Mouse (Mus musculus): Measurements from ENCODE around the gene Nipsnap2.
"Not testable (repeated sequence)": the region's sequence is repeated elsewhere in the genome, so short reads cannot be mapped to it uniquely, and the experiment has no call there.

The Nipsnap2 gene

GRCm38 (mm10) chr5:129761865-129762540, 37.1 kb downstream of the Nipsnap2 start:
- DNase-seq (ENCODE audit: inconsistent ontology term), result peak; percentile 87

GRCm38 (mm10) chr5:129770443-129771355, 45.8 kb downstream of the Nipsnap2 start:
- DNase-seq (ENCODE audit: inconsistent ontology term), result no peak

GRCm38 (mm10) chr5:129772433-129772832, 47.6 kb downstream of the Nipsnap2 start:
- DNase-seq (ENCODE audit: inconsistent ontology term), result no peak

GRCm38 (mm10) chr5:129773330-129773729, 48.5 kb downstream of the Nipsnap2 start:
- DNase-seq (ENCODE audit: inconsistent ontology term), result not testable (repeated sequence)

- no peak for DNase-seq (ENCODE audit: inconsistent ontology term)
Measured at GRCm38 (mm10) chr5:129774661-129775060, 49.8 kb downstream of the Nipsnap2 start.

GRCm38 (mm10) chr5:129778348-129778995, 53.6 kb downstream of the Nipsnap2 start:
- peak; percentile 9 for DNase-seq (ENCODE audit: inconsistent ontology term)

GRCm38 (mm10) chr5:129778996-129779716, 54.3 kb downstream of the Nipsnap2 start:
- DNase-seq (ENCODE audit: inconsistent ontology term), result peak; percentile 93

GRCm38 (mm10) chr5:129780131-129780530, 55.3 kb downstream of the Nipsnap2 start:
- no peak for DNase-seq (ENCODE audit: inconsistent ontology term)

GRCm38 (mm10) chr5:129782211-129782610, 57.3 kb downstream of the Nipsnap2 start:
- peak; percentile 19 for DNase-seq (ENCODE audit: inconsistent ontology term)

GRCm38 (mm10) chr5:129785235-129785870, 60.5 kb downstream of the Nipsnap2 start:
- no peak for DNase-seq (ENCODE audit: inconsistent ontology term)

- peak; percentile 17 for DNase-seq (ENCODE audit: inconsistent ontology term)
Measured at GRCm38 (mm10) chr5:129786161-129786560, 61.3 kb downstream of the Nipsnap2 start.

- DNase-seq (ENCODE audit: inconsistent ontology term), result peak; percentile 99
Measured at GRCm38 (mm10) chr5:129786818-129787790, 62.2 kb downstream of the Nipsnap2 start, which contains the start of gene Psph. Gene Psph, minus strand, starts transcription at chr5:129787449.

GRCm38 (mm10) chr5:129787818-129788593, 63.1 kb downstream of the Nipsnap2 start:
- no peak for DNase-seq (ENCODE audit: inconsistent ontology term)

GRCm38 (mm10) chr5:129790591-129790990, 65.7 kb downstream of the Nipsnap2 start:
- DNase-seq (ENCODE audit: inconsistent ontology term), result not testable (repeated sequence)

Measured in Muller cell, postnatal 12 days (primary cell).